Mouse (Mus musculus) kidney, postnatal 36 days (tissue): ENCODE data around the gene Creg2.
"Not testable (repeated sequence)": the region's sequence is repeated elsewhere in the genome, so short reads cannot be mapped to it uniquely, and the experiment has no call there.

Experiments used
- DNase-seq, 2 experiments: peaks; one replicate each; pipeline ENCODE4 v3.0.0; 2021 to 2022; ENCODE audit warnings: mixed read lengths in 2 of 2

Creg2 gene

GRCm38 (mm10) chr1:39593836-39594235 lies 57.4 kb downstream of the Creg2 start:
- peak in 1 of 2 experiments; percentile 57 for DNase-seq

GRCm38 (mm10) chr1:39592090-39592489 lies 59.2 kb downstream of the Creg2 start:
- peak; percentile 65 to 79 for DNase-seq

- DNase-seq, result not testable (repeated sequence)
Measured at GRCm38 (mm10) chr1:39591557-39591956, 59.7 kb downstream of the Creg2 start.

- no peak for DNase-seq
Measured at GRCm38 (mm10) chr1:39590193-39590592, 61.1 kb downstream of the Creg2 start.

- DNase-seq, result no peak
Measured at GRCm38 (mm10) chr1:39585416-39585815, 65.9 kb downstream of the Creg2 start.

GRCm38 (mm10) chr1:39583173-39583572 lies 68.1 kb downstream of the Creg2 start:
- no peak for DNase-seq

GRCm38 (mm10) chr1:39581215-39581614 lies 70.1 kb downstream of the Creg2 start:
- no peak for DNase-seq

GRCm38 (mm10) chr1:39579139-39579538 lies 72.1 kb downstream of the Creg2 start:
- no peak for DNase-seq

GRCm38 (mm10) chr1:39578446-39578845 lies 72.8 kb downstream of the Creg2 start:
- DNase-seq, result no peak

GRCm38 (mm10) chr1:39577253-39577705 lies 74.0 kb downstream of the Creg2 start, which contains the start of gene Rnf149:
Rnf149 (minus strand) TSS chr1:39577405.
- DNase-seq, result peak; percentile 93 to 97

- peak; percentile 30 to 69 for DNase-seq
Measured at GRCm38 (mm10) chr1:39576431-39577243, 74.6 kb downstream of the Creg2 start.

GRCm38 (mm10) chr1:39575778-39576375 lies 75.4 kb downstream of the Creg2 start:
- DNase-seq, result no peak

- peak in 1 of 2 experiments; percentile 25 for DNase-seq
Measured at GRCm38 (mm10) chr1:39573890-39574289, 77.4 kb downstream of the Creg2 start.

- DNase-seq, result no peak
Measured at GRCm38 (mm10) chr1:39571653-39572052, 79.6 kb downstream of the Creg2 start.
